Mouse (Mus musculus) activated CD4-positive, CD25-positive, alpha-beta regulatory T cell, adult 4 months (primary cell): ENCODE data around the gene Derl2. TPM values are rescaled to one million over a fixed set of nuclear protein-coding genes. Genes with fewer than 3 reads are reported as not detected.

Experiments
- ATAC-seq: one replicate; pipeline ENCODE4 v1.8.0; 2017
- polyA plus RNA-seq, 2 experiments: library from polyadenylated mRNA; unstranded; fragments of 100-300 nt; shearing (Covaris generic); gene quantifications; one replicate each; pipeline ENCODE4 v1.2.1; 2017

The Derl2 gene
- polyA plus RNA-seq, result 100 to 1,000 TPM; 128 to 130 TPM

DNA sequence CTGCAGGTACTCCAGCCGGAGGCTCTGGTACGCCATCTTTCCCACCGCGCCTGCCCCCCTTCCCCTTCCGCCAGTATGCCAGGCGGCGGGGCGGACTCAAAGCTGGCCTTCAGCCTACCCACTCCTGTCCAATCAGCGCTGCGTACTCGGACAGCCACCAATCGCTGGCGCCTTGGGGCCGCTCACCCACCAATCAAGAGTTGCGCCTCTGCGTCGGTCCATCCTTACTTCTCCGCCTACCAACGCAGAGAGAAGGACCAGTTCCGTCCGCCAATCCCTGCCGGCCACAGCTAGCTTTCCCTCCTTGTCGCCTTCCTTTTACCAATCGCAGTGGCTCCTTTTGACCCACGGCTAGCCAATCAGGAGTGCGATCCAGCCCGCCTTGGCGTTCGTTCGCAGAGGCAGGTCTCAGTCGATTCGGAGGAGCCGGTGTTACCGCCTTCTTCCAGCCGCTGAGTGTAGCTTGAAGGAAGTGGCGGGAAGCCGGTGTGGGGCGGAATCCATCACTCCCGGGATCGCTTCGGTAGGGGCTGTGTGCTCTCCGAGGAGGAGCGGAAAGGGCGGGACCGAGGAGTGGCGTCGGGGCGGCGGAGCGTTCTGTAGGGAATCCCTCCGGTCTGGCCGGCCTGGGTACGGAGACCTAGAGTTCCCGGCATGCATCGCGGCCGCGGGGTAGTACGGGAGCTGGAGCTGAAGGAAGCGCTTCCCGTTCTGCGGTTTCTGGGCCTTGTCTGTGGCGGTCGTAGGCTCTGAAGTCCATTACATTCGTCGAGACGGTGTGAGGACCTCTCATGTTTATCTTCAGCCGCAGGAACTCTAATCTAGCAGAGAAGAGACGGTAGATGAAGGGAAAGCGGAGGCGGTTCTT lies at the start of gene Derl2, which contains the start of gene Mis12:
TSS of gene Derl2 (minus strand) at position 641 of the 868 bp plus-strand sequence.
TSS of gene Mis12 (plus strand) at position 411 of the 868 bp plus-strand sequence.
- peak; percentile 96 for ATAC-seq

DNA sequence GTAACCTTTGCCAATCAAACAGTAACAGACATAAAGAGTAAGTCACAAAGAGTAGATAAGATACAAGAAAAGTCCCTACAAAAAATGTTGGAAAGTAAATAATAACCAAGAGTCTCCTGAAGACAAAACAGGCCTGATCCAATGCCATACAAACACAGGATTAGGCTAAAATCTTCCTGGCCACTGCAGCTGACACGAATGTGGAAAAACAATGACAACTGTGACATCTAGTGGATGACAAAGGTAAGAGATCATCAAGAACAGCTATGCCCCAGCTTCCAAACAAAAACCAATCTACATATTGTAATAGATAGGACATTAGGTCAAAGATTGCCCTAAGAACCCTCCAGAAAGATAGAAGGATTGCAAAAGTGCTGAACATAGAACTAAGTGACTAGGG lies 32.9 kb upstream of the Derl2 start:
- no peak for ATAC-seq

DNA sequence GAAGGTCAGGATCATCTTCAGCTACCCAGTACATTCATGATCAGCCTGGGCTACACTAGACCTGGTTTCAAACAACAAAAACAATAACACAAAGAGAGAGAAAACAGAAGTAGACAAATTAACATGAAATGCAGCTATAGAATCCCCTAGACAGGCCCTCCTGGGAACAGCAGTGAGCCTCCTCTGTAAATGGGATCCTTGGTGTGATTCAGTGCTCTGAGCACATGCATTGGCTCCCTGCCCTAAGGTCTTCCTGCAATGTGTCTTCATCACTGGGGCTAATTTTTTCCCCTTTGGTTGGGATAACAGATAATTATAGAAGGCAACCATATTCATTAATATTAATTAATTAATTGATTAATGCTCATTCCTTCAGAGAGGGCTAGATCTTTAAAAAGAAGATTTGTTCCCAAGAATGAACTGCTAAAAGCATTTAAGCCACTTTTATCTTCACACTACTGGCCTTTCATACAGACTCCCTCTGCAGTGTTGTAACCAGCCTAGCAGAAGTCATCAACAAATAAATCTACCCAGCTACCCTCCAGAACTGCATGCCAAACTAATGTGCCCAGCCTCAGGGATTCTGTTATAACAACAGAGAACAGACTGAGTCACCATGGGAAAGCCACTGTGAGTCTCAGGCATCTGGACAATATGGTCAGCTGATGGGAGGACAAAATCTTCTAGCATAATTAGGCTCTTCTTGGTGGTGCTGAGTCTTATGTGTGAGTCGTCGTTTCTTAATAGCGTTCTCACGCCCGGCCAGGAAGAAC lies 20.1 kb upstream of the Derl2 start:
- no peak for ATAC-seq

DNA sequence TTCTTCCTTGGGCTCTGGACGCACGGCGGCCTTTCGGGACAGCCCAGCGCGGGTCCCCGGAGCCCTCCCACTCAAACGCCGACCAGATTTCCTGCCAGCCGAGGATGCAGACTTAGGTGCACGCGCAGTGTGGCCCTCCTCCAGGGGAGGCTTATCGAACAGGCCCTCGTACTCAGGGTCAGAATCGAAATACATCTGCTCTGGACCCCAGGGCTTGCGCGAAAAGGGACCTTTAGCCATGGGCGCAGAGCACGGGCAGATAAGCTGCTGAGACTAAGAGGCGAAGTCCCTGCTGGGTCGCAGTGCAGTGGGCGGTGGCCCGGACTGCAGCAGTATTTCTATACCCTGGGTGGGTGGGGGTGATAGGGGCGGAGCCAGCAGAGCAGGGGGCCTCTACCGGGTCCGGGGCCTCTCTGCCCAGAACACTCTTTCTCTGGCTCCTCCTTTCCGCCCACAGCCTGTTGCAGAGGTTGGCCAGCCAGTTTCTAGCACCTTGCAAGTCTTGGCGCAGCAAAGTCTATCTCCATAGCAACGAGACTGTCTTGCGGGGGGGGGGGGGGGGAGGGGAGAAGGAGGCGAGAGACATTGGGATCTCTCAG lies 13.6 kb upstream of the Derl2 start, which contains the start of gene 6330403K07Rik:
TSS of gene 6330403K07Rik (minus strand) at position 351 of the 599 bp plus-strand sequence.
- no peak for ATAC-seq

DNA sequence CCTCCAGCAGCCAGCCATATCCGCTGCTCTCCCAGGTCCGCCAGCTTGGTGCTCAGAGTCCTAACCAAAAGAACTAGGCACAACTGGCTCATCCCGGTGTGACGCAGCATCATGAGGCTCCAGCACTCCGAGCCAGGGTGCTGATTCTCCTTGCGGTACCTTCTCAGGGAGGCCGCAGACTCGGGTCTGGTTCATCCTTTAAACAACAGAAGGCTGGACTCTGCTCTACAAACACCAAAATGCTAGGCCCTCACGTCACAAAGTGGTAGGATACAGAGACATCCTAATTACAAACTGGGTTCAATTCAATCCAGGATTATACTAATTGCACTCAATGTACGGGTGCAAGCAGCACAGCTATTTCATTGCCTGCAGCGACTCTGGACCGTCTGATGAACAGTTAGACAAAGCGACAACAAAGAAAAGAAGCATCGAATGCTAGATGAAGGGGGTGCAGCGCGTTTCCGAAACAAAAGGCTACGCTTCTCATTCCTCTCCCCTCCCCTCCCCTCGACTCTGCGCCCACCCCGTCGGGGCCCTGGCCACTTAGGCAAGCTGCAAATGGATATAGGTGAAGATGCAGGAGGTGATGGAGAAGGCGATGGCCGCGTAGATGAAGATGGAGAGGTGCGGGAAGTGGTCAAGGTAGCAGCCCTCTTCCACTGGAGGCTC lies 13.0 kb upstream of the Derl2 start:
- ATAC-seq, result no peak

DNA sequence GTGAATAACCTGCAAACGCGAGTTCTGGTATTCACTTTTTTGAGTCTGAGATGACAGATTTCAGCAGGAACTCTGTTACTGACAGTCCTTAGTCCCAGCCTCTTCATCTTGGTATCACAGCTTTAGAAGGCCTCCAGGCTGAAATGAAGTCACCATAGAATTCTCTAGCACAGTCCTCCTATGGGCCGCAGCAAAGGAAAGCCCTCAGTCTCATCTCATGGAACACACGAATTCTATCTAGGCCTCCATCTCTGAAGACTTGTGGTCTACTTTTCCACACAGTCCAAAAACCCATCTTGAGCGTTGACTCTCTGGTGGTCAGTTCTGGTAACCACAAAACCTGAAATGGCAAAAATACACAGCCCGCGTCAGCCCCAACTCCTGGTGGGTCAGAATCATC lies 12.4 kb upstream of the Derl2 start:
- ATAC-seq, result no peak

DNA sequence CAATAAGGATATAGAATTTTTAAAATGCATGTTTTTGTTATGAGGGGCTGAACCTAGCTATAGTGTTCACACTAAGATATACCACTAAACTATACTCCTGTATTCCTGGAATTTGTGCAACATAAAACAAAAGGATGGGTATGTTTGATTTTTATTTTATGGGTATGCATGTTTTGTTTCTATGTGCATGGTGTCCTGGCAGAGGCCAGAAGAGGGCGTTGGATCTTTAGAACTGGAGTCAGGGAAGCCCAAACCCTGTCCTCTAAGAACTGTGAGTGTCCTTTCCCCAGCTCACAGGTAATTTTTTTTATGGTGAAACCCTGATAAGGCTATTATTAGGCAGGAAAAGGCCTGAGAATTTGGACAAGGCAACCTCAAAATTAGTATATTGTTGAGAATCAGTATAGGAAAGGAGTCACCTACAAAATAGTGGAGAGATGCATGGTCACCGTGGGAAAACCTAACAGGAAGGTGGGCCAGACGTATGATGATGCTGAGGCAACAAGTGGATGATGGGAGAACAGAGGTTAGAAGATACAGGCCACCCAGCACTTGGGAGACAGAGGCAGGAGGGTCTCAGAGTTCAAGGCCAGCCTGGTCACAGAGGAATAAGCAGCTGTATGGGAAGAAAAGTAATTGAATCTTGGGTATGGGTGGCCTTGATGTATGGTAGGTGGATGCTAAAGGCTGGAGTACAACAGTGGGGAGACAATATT lies 9.9 kb upstream of the Derl2 start:
- no peak for ATAC-seq

DNA sequence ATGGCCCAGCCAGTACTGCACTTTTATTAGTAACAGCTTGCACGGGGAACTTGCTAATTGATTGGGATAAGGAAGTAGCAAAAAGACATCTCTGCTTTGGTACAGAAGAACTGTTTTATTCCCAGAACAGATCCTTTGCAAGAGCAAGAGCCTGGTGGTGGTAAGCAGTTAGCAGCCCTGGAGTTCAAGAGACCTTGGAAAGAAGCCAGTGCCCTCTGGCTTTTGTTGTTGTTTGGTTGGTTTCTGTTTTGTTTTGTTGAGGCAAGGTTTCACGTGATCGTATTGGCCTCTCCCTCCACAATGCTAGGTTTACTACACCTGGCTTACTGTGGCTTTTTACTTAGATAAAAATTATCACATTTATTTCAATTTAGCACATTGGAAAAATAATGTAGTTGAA lies 8.6 kb upstream of the Derl2 start:
- ATAC-seq, result no peak

DNA sequence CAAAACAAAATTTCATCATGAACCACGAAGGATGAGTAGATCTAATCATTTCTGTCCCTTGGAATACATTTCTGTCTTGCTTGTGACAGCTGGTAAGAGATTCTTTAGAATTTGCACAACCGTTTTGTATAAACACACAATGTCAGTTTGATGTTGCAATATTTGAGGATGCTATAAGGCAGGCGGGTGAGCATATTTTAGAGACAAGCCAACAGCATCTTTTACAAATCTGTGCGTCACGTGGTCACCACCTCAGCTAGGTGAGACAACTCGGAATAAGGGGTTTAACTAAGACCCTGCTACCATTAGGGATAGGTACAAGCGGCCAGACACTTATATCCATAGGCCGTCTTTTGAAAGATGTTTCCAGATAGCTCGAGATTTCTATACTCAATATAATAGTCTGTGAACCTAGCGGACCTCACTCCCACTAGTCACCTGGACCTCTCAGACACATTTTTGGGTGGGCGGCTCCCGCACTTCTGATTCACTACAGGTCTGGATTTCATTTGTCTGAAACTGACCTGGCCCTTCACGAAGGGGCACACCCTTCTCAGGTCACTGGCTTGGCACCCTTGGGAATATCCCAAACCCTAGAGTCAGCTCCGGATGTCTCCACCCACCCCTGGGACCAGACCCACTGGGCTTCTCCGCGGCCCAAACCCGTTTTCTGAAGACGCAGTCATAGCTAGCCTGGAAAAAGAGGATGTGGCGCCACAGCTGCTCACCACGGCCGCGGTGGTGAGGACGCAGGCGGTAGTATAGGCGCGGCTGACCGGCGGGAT lies 1.0 kb downstream of the Derl2 start:
- ATAC-seq, result no peak

DNA sequence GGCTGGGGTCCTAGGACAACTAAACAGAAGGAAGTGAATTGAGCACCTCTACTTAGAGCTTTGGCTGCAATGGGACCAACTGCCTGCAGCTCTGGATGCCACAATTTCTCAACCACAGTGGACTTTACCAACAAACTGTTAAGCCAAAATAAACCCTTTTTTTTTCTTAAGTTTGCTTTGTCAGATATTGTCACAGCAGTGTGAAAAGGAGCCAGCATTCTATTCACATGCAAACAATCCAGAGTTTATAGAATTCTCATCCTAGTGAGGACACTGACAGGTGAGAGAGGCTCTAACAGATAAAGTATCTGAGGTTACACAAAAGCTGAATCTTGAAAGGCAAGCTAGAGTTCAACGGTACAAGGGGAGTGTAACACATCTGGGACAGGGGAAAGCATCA lies 2.6 kb downstream of the Derl2 start:
- no peak for ATAC-seq

DNA sequence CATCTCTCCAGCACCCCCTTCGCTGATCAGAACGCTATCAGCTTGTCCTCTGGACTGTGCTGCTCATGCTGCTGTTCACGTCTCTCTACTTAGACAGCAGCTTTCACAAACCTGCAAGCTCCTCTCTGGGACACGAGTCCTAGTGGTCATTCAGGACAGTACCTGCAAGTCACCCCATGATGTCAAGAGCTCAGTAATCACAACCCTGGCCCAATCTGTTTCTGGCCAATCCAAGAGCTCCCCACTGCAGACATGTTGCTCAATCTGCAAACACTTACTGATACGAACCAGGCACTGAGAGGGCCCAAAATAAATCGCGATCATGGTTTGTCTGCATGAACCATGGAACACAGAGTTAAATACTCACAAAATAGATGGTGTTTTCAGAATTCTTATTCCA lies 6.9 kb downstream of the Derl2 start:
- ATAC-seq, result no peak

DNA sequence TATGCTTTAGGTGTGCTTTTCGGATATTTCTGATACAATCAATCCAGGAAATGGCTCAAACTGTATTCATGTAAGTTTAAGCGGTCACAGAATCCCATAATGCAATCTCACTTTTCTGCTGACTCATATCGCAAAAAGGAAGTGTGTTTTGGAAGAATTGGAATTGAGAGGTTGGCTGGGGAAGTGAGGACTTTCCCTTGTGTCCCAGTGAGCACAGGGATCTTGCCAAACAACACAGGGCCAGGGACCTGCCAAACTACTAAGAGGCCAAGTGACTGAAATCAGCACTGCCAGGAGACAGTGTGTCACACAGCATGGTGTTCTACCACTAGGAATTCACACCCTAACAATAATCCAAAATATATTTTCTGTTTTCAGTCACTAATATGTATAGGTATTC lies 11.3 kb downstream of the Derl2 start:
- ATAC-seq, result no peak

DNA sequence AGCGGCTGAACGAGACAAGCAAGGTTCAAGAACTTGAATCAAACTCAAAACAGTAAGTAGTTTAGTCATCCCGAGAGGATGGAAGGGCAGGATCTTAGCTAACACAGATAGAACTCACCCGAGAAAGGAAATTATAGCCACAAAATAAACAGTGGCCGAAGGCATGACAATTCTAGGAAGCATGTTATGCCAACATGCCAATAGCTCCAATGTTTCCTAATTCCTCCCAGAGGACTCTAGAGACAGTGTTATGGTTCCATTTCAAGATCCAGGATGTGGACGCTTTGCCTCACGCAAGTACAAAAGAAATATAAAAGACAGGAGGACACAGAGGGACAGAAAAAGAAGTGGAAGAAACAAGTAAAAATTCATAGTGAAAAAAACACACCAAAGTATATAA lies 11.8 kb downstream of the Derl2 start:
- ATAC-seq, result no peak

DNA sequence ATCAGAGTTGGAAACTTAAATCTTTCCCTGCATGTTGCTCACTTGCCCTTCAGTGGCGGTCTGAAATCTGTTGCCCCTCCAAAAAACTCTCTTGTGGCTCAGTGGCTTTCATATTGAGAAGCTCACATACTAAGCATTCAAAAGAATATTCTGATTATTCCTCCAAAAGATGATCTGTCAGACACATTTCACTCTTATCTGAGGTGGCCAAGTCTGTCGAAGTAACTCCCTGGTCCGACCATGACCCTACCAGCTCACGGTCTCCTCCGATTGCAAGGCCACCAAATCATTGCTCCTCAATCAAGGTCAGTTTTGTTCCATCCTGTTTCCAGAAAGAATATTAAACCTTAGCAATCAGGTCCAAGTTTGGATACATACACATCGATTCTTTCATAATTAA lies 12.6 kb downstream of the Derl2 start:
- no peak for ATAC-seq

DNA sequence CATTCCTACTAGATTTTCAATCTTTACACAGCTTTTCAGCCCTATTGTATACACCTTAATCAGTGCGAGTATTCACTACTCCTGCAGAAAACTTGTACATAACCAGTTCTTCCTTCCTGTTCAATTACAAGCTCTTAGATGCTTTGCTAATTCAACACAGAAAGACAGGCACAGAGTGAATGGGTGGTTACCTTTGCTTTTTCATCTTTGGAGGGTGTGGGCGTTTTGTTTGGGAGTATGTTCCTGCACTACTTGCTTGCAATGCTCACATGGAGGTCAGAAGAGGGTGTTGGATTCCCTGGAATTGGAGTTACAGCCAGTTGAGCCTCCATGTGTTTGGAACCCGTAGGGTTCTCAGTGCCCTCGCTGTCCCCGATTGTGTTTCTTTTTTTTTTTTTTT lies 14.6 kb downstream of the Derl2 start:
- no peak for ATAC-seq

DNA sequence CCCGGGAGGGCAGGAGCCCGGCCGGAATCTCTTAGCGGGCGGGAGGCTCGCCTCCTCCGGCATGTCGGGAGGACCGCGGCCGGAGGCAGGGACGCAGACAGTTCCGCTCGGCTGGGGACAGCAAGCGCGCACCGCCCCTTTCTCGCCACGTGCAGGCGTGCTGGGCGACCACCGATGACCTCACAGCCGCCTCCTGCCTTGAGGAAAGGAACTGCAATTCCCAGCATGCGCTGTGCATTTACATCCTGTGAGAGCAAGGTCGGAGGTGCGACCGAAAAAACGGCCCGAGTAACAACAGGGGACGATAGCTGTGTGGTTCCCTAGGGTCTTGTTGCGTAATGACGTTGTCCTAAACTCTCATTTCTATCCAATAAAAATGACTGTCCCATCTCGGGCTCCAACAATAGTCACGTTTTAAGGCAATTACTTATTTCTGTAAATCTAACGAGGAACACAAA lies 15.3 kb downstream of the Derl2 start, which contains the start of gene Dhx33:
TSS of gene Dhx33 (minus strand) at position 122 of the 458 bp plus-strand sequence.
- ATAC-seq, result peak; percentile 98

DNA sequence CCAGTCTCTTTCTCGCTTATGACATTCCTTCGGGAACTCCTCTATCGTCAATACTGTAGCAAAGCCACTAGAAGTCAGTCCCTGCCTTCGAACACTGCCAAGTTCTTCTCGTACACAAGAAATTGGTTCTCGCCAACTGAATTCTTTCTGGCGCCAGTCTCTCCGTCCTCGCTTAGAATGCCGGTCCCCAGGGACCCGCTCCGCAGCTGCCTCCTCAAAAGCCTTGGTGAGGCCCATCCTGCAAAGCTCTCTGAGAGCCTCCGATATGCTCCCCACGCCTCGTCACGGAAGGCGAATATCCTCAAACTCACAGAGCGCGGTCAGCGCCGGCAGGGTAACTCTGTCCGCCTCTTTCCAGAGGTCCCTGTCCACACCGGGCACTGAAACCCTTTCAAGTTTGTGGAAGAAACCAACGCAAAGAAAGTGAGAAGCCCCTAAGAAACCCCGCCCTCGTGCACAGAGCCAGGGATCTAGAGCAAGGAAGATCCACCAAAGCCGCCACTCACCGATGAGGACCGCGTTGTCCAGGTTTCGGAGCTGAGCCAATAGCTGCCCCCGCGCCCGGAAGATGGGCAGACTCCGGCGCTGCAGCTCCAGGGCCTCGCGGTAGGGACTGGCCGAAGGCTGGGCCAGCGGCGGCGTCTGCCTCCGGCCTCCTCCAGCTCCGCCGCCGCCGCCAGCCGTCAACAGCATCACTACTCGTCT lies 15.9 kb downstream of the Derl2 start:
- peak; percentile 20 for ATAC-seq

DNA sequence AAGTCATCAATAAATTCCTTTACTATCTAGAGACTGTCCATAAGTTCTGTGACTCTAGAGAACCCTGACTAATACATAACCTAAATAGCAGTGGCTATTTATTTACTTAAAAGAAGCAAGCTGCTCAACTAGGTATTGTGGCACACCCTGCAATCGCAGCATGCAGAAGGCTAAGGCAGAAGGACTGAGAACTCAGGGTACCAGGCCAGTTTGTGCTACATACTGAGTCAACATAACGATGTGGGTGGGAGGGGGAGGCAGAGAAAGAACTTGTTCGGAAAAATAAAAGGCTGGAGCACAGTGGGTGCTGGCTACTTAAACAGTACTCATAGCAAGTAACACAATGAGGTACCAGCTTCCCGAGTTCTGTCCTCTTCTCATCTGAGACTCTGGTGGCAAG lies 18.5 kb downstream of the Derl2 start:
- no peak for ATAC-seq

DNA sequence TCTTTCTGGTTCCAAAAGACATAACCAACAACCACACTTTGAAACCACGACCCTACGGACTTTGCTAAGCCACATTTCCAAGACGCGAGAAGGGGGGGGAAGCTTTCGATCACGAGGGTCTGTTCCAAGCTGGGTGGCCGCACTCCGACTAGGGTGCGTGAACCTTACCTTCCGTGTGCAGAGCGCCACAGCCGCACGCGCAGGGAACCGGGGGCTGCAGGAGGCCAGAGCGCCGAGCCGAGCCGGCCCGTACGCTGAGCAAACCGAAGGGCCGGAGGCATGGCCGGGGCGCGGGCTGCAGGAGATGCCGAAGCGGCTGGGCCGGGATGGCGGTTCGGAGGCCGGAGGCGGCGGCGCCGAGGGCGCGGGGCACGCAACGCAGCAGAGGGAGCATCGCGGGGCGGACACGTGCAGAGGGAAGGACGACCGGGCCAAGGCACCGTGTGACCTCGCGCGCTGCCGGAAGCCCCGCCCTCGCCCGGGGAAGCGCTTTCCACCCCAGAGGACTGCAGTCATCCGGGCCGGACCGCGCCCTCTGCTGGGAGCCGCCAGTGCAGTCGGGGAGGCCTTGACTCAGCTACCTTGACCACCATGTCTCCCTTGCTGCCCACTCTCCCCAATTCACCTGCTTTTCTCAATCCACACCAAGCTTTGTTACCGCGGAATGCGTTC lies 36.9 kb downstream of the Derl2 start, which contains the start of gene C1qbp:
TSS of gene C1qbp (minus strand) at position 470 of the 672 bp plus-strand sequence.
- peak; percentile 100 for ATAC-seq

DNA sequence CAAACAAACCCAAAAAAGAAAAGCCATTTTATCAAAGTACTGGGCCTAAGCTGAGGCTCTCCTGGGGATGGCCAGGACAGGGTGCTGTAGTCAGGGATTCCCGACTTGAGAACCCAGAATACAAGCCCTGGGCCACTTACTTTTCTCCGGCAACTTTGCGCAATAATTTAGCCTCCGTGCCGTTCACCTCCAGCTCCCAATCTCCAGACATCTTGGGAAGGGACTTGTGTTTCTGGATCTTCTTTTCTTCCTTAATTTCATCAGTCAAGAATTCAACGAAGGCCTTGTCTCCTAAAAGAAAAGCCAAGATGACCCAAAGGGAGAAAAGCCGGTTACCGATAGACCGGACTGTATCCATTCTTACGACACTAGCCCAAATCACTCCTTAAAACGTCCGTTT lies 37.6 kb downstream of the Derl2 start:
- no peak for ATAC-seq
